Mouse (Mus musculus): ENCODE data around the gene Atxn1. TPM values are rescaled to one million over a fixed set of nuclear protein-coding genes. Genes with fewer than 3 reads are reported as not detected.

Gene Atxn1
- total and polyA plus RNA-seq, 2 experiments from 2014 or later = 12.0 to 31.4 TPM

- Histone ChIP-seq H3K27me3 (ENCODE audit: insufficient read depth, low read length) (no peaks in the 10 kb centered on the region), H3K4me1 (ENCODE audit: insufficient read depth, low read length) (no peaks in the 10 kb centered on the region)
These were observed 90.6 kb downstream of the Atxn1 start for GRCm38 (mm10) chr13:45874196-45874595.

GRCm38 (mm10) chr13:45872966-45873365, 91.8 kb downstream of the Atxn1 start:
- no peak for ATAC-seq (ENCODE audit: low FRiP score)
- 90% methylated on average over 7 of the region's 7 CpGs for WGBS
- TF ChIP-seq CTCF (IDR thresholded peaks at IDR 0.05) = no peak
- H3K4me1 ChIP-seq (ENCODE audit: insufficient read depth, low read length) = no peaks in the 10 kb centered on the region
- DNase-seq (ENCODE audit: low spot score) = no peak
- no peak overlapping the region for H3K27ac ChIP-seq (ENCODE audit: low read depth, low read length)
- H3K27me3 ChIP-seq (ENCODE audit: insufficient read depth, low read length) = no peaks in the 10 kb centered on the region
- H3K4me3 ChIP-seq (ENCODE audit: low read depth, low read length) = no peak overlapping the region
- H3K4me2 ChIP-seq (ENCODE audit: low read depth, low read length, poor library complexity, severe bottlenecking) = no peak overlapping the region
- H3K36me3 ChIP-seq (ENCODE audit: insufficient read depth, low read length) = no peaks in the 10 kb centered on the region
- no peaks in the 10 kb centered on the region for H3K9me3 ChIP-seq (ENCODE audit: low read length)
- H3K9ac ChIP-seq (replicated peaks; ENCODE audit: low read length, poor library complexity, severe bottlenecking) = no peak overlapping the region

More at GRCm38 (mm10) chr13:45874196-45874595, 90.6 kb downstream of the Atxn1 start:
- Histone ChIP-seq H3K9ac (replicated peaks; ENCODE audit: low read length, poor library complexity, severe bottlenecking) (no peak overlapping the region), H3K9me3 (ENCODE audit: low read length) (no peaks in the 10 kb centered on the region), H3K4me3 (ENCODE audit: low read depth, low read length) (no peak overlapping the region), H3K27ac (ENCODE audit: low read depth, low read length) (no peak overlapping the region), H3K36me3 (ENCODE audit: insufficient read depth, low read length) (no peaks in the 10 kb centered on the region), H3K4me2 (ENCODE audit: low read depth, low read length, poor library complexity, severe bottlenecking) (no peak overlapping the region)
- TF ChIP-seq CTCF (IDR thresholded peaks at IDR 0.05) = no peak
- ATAC-seq (ENCODE audit: low FRiP score) (no peak), DNase-seq (ENCODE audit: low spot score) (no peak)
- 95% methylated on average over 4 of the region's 4 CpGs for WGBS

GRCm38 (mm10) chr13:45872041-45872746, 92.6 kb downstream of the Atxn1 start:
- Histone ChIP-seq H3K27me3 (ENCODE audit: insufficient read depth, low read length) (no peaks in the 10 kb centered on the region), H3K4me2 (ENCODE audit: low read depth, low read length, poor library complexity, severe bottlenecking) (no peak overlapping the region), H3K9ac (replicated peaks; ENCODE audit: low read length, poor library complexity, severe bottlenecking) (no peak overlapping the region), H3K4me3 (ENCODE audit: low read depth, low read length) (no peak overlapping the region), H3K27ac (ENCODE audit: low read depth, low read length) (no peak overlapping the region), H3K4me1 (ENCODE audit: insufficient read depth, low read length) (no peaks in the 10 kb centered on the region), H3K9me3 (ENCODE audit: low read length) (no peaks in the 10 kb centered on the region), H3K36me3 (ENCODE audit: insufficient read depth, low read length) (no peaks in the 10 kb centered on the region)
- DNase-seq (ENCODE audit: low spot score) (no peak), ATAC-seq (ENCODE audit: low FRiP score) (no peak)
- TF ChIP-seq CTCF (IDR thresholded peaks at IDR 0.05) = no peak
- 82% methylated on average over 14 of the region's 14 CpGs for WGBS

- TF ChIP-seq CTCF (IDR thresholded peaks at IDR 0.05) = no peak
- H3K27ac ChIP-seq (ENCODE audit: low read depth, low read length) = no peak overlapping the region
- WGBS = 89% methylated on average over 7 of the region's 7 CpGs
- H3K4me3 ChIP-seq (ENCODE audit: low read depth, low read length) = no peak overlapping the region
- ATAC-seq (ENCODE audit: low FRiP score) = no peak
- no peaks in the 10 kb centered on the region for H3K4me1 ChIP-seq (ENCODE audit: insufficient read depth, low read length)
- H3K9ac ChIP-seq (replicated peaks; ENCODE audit: low read length, poor library complexity, severe bottlenecking) = no peak overlapping the region
- no peak for DNase-seq (ENCODE audit: low spot score)
- no peaks in the 10 kb centered on the region for H3K9me3 ChIP-seq (ENCODE audit: low read length)
- H3K36me3 ChIP-seq (ENCODE audit: insufficient read depth, low read length) = no peaks in the 10 kb centered on the region
- H3K27me3 ChIP-seq (ENCODE audit: insufficient read depth, low read length) = no peaks in the 10 kb centered on the region
- H3K4me2 ChIP-seq (ENCODE audit: low read depth, low read length, poor library complexity, severe bottlenecking) = no peak overlapping the region
These were observed 93.3 kb downstream of the Atxn1 start for GRCm38 (mm10) chr13:45871554-45871953.

- H3K4me2 ChIP-seq (ENCODE audit: low read depth, low read length, poor library complexity, severe bottlenecking) = no peak overlapping the region
- H3K9me3 ChIP-seq (ENCODE audit: low read length) = no peaks in the 10 kb centered on the region
- H3K36me3 ChIP-seq (ENCODE audit: insufficient read depth, low read length) = no peaks in the 10 kb centered on the region
- no peaks in the 10 kb centered on the region for H3K27me3 ChIP-seq (ENCODE audit: insufficient read depth, low read length)
- ATAC-seq (ENCODE audit: low FRiP score) (no peak), DNase-seq (ENCODE audit: low spot score) (no peak)
- no peaks in the 10 kb centered on the region for H3K4me1 ChIP-seq (ENCODE audit: insufficient read depth, low read length)
- H3K27ac ChIP-seq (ENCODE audit: low read depth, low read length) = no peak overlapping the region
- H3K9ac ChIP-seq (replicated peaks; ENCODE audit: low read length, poor library complexity, severe bottlenecking) = no peak overlapping the region
- no peak for TF ChIP-seq CTCF (IDR thresholded peaks at IDR 0.05)
- H3K4me3 ChIP-seq (ENCODE audit: low read depth, low read length) = no peak overlapping the region
- 91% methylated on average over 8 of the region's 8 CpGs for WGBS
These were observed 95.9 kb downstream of the Atxn1 start for GRCm38 (mm10) chr13:45868886-45869285.

GRCm38 (mm10) chr13:45867273-45867672, 97.5 kb downstream of the Atxn1 start:
- 79% methylated on average over 14 of the region's 14 CpGs for WGBS
- H3K36me3 ChIP-seq (ENCODE audit: insufficient read depth, low read length) = no peaks in the 10 kb centered on the region
- no peak for TF ChIP-seq CTCF (IDR thresholded peaks at IDR 0.05)
- H3K4me2 ChIP-seq (ENCODE audit: low read depth, low read length, poor library complexity, severe bottlenecking) = no peak overlapping the region
- no peak for DNase-seq (ENCODE audit: low spot score)
- no peak overlapping the region for H3K27ac ChIP-seq (ENCODE audit: low read depth, low read length)
- H3K9ac ChIP-seq (replicated peaks; ENCODE audit: low read length, poor library complexity, severe bottlenecking) = no peak overlapping the region
- H3K27me3 ChIP-seq (ENCODE audit: insufficient read depth, low read length) = no peaks in the 10 kb centered on the region
- H3K4me3 ChIP-seq (ENCODE audit: low read depth, low read length) = no peak overlapping the region
- H3K9me3 ChIP-seq (ENCODE audit: low read length) = no peaks in the 10 kb centered on the region
- no peak for ATAC-seq (ENCODE audit: low FRiP score)
- no peaks in the 10 kb centered on the region for H3K4me1 ChIP-seq (ENCODE audit: insufficient read depth, low read length)

Data from midbrain, postnatal 0 days (tissue).